Mouse (Mus musculus) heart, postnatal 4 days (tissue): ENCODE data around the gene Mpv17l2. TPM values are rescaled to one million over a fixed set of nuclear protein-coding genes. Genes with fewer than 3 reads are reported as not detected.

Source experiments
- DNase-seq: peaks from one replicate; pipeline ENCODE4 v3.0.0; 2021
- total RNA-seq, 2 experiments: library from RNA; stranded (reverse); gene quantifications; 2 replicates each; pipeline ENCODE4 v1.2.3; 2021

The Mpv17l2 gene
- 10 to 100 TPM; 35.8 to 37.9 TPM for total RNA-seq

DNA sequence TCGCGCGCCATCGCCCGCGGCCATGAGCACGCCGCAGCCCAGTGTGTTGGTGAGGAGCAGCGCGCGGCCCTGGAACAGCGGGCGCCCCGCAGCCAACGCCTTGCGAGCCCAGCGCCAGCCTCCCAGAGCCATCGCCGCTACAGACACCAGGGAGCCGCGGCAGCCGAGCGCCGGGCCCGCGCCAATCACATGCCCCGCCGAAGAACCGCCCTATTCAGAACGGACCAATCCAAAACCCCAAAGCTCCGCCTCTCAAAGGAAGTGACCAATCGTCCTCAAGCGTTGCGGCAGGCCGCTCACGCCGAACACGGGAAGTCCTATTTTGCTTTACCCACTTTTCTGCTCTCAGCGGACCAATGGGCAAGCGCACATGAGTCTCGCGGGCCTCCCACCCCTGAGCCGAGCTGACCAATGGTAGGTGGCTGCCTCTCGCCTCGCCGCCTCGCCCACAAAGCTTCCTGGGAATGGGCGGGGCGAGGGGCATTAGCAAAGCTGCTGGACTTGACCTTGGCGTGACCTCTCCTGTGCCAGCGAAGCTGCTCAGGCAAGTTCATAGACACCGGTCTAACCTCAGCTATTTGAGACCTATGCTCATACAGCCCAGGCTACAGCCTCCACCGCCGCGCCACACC lies at the start of gene Mpv17l2:
Gene Mpv17l2, minus strand, starts transcription at position 172 of the 632 bp plus-strand sequence.
- DNase-seq: peak; percentile 96

DNA sequence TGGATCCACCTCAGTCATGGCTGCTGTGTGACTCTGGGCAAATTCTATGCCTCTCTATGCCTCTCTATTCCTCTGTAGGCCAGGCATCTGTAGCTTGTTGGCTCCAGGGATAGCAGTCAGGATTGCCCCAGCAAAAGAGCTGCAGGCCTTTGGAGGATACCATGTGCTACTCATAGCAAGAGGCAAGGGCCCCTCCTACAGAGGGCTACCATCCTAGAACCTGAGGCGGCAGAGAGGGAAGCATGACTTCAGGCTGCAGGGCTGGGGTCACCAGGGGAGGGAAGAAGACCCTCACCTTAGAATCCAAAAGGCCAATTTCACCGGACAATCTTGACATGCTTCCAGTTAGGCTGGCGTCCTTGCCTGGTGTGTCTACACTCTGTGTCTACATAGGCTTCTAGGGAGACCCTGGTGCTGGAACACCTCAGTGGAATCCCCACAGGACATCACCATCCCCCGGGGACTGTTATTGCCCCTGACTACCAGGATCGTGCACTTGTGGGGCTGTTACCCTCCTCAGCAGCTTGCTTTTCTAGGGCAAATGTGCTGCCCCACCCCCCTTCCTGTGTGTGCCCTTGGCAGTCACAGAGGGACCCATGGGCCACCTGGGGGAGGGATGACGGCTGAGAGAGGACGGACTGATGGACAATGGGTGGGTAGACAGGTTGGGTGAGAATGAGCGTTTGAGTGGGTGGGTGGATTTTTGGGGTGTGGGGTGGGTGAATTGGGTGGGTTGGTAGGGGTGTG lies 48.4 kb upstream of the Mpv17l2 start:
- DNase-seq: no peak

DNA sequence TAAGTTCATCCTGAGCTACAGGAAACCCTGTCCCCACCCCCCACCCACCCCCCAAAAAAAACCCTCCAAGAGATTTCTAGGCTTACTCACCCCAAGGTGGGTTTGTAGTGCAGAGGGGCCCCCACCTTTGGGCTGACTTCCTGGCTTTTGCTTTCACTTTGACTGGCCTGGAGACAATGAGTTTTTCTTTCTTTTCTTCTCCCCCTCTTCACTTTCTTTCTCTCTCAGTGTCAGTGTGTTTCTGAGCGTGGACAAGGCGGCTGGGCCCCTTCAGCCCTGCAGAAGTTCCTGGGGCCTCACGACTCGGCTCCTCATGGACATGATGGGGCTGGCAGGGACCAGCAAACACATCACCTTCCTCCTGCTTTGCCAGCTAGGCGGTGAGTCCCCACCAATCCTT lies 47.5 kb upstream of the Mpv17l2 start, which contains the start of gene Il12rb1:
Gene Il12rb1, plus strand, starts transcription at position 211 of the 400 bp plus-strand sequence.
- DNase-seq: no peak

DNA sequence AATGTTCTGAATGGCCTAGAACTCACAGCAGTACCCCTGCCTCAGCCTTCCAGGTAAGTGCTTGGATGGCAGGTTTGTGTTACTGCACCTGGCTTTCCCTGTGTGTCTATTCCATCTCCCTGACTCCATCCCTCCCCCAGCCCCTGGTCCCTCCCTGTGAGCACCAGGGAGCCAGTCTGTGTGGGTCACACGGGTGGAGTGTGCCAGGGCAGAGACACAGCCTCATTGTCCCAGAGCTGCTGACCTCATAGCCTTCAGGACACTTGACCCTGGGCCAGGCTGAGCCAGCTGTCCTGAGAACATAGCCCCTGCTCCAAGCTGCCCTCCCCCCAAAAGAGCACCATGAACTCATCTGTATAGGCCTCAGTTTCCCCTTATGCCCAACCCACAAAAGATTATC lies 46.6 kb upstream of the Mpv17l2 start:
- DNase-seq: no peak

DNA sequence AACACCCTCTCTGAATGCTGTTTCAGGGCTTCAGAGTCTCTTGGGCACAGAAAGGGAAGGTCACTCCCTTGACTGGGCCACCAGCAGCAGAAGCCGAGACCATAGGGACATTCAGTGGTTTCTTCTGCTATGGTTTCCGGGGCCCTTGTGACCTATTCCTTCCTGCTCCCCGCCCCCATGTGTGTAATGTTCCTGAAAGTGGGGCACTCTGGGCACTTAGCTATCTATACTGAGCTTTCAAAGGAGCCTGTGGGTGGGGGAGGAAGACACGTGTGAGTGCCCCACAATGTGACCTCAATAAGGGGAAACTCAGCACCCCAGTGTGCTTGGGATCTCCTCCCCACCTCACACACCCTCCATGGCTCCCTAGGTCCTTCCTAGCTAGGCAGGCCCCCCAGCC lies 45.8 kb upstream of the Mpv17l2 start:
- DNase-seq: no peak

DNA sequence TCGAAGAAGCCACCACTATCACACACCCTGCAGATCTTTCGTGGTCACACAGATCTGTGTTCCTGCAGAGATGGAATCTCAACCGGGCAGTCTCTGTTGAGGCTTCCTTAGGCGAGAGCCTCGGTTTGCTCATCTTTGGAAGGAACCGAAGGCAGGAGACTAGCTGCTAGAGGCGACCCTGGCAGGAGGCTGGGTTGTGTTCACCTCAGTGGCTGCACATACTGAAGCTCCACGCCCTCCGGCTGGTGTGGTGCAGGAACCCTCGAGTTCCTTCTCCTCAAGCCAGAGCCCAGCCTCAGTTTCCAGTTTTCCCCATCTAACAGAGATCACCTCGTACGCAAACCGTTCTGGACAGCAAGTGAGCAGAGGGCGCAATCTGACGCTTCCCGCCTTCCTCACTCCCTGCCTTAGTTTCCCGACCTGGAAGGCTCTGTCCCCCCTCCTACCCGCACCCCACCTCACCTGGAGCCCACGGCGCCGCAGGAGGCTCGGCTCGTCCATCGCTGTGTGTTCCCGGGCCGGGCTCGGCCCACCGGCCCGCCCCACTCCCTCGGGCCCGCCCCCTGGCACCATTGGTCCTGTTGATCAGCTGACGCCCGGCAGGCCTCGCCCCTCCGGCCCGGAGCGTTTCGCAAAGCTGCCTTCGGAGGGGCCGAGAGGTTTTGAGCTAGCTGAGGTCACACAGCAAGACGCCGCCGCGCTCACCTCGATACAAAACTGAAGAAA lies 43.9 kb upstream of the Mpv17l2 start, which contains the start of gene Mast3:
Gene Mast3, minus strand, starts transcription at position 574 of the 726 bp plus-strand sequence.
- peak; percentile 89 for DNase-seq

DNA sequence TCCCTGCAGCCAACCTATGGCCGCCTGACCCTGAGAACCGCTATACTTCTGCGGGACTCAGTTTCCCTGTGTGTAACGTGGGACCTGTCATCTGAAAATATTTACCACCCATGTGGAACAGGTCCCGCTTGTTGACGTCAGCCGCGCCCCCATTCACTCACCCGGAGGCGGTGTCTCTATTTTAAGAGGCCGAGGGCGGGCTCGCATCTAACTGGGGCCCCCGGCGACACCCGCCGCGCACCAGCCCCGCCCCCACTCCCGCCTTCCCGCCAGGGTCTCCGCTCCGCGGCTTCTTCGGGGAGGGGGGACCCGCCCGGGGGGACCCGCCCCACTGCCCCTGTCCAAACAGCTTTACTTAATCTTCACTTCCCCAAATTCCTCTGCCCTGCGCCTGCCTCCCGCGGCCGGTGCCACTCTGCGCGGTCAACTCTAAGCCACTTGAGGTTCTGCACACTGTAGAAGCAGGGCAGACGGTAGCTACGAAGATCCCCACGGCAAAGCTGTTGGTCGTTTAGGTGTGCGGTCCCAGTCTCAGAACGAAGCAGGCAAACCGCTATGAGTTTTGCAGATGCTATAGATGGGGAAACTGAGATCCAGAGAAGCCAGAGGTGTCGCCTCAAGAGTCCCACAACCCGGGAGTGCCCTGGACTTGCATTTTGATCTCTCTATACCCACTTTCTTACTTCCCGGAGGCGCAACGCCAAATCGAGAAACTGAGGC lies 43.2 kb upstream of the Mpv17l2 start:
- peak; percentile 43 for DNase-seq

DNA sequence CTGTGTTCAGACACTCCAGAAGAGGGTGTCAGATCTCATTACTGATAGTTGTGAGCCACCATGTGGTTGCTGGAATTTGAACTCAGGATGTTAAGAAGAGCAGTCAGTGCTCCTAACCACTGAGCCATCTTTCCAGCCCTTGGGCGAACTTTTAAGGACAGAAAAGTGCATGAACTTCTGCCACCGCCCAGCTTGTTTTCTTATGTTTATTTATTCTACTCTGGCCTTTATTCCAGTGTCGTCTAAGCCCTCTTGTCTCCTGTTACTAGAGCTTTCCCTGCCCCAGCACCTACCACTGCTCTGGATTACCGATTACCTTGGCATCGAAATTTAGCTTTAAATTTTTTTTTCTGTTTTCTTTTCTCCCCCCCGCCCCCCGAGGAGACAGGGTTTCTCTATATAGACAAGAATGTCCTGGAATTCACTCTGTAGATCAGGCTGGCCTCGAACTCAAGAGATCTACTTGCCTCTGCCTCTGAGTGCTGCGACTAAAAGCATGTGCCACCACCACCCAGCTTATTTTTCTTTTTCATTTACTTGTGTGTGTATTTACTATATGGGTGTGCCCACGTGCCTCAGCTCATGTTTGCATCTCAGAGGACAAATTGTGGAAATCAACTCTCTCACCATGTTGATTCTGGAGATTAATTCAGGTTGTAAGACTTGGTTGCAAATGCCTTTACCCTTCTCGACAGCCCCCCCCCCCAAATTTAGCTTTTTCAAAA lies 42.2 kb upstream of the Mpv17l2 start:
- DNase-seq: no peak

DNA sequence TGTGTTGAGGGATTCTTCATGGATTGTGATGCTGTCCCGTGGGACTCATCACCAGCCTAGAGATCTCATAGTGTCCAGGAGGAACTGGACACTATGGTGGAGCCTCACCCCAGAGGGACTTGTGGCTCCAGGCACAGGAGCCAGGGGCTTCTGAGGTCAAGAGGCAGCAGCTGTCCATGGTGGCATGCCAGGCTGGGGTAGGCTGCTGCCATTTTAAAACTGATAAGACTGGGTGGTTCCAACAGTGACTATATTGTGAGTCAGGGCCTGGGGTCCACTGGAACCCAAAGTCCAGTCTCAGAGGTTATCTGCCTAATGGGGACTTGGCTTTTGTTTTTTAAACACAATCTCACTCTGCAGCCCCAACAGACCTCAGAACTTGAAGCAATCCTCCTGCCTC lies 41.1 kb upstream of the Mpv17l2 start:
- no peak for DNase-seq

DNA sequence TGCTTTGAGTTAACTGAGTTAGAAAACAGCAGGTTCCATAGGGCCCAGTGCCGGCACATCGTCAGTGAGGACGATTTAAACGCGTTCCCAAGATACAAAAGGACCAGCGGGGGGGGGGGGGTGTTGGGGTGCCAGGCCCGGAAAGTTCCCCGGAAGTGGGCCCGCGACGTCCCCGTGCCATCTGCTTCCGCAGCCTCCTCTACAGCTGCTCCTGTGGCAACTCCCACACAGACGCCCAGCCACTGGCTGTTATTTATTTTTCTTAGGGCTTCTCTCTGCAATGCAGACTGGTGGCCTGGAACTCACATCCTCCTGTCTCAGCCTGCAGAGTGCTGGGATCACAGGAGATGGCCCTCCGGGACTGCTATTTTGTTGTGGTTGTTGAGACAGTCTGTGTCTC lies 40.4 kb upstream of the Mpv17l2 start:
- DNase-seq: no peak

DNA sequence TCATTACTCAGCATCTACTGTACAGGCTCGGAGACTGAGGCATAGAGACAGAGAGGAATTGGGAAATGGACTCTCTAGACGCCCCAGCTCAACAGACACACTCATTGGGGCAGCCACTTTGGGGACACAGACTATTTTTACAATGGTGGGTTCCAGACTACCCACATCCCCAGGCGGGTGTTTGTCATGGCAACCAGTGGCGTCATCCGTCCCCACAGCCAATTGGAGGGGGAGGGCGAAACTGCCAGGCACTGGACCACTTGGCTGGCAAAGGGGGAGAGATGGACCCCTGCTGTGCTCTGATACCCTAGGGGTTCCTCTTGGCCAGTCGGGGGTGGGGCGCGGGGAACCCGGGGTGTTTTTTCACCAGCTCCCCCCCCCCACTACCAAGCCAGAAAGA lies 39.9 kb upstream of the Mpv17l2 start:
- no peak for DNase-seq

DNA sequence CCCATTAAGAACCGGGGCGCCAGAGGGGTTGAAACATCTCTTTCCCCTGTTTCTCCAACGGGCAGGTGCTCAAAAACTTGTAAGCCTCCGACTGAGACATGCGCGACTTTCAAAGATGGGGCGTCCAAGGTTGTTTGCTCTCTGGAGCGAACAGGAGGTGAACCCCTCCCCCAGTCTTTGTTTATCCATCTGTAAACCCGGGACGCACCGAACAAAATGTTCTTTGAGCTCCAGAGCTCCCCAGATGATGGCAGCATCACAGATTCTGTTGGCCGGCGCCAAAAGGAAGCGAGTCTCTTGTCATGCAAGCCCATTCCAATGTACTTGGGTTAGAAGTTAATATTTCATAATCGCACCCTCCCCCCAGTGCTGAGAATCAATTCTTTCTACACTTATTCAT lies 37.5 kb upstream of the Mpv17l2 start:
- DNase-seq: no peak

DNA sequence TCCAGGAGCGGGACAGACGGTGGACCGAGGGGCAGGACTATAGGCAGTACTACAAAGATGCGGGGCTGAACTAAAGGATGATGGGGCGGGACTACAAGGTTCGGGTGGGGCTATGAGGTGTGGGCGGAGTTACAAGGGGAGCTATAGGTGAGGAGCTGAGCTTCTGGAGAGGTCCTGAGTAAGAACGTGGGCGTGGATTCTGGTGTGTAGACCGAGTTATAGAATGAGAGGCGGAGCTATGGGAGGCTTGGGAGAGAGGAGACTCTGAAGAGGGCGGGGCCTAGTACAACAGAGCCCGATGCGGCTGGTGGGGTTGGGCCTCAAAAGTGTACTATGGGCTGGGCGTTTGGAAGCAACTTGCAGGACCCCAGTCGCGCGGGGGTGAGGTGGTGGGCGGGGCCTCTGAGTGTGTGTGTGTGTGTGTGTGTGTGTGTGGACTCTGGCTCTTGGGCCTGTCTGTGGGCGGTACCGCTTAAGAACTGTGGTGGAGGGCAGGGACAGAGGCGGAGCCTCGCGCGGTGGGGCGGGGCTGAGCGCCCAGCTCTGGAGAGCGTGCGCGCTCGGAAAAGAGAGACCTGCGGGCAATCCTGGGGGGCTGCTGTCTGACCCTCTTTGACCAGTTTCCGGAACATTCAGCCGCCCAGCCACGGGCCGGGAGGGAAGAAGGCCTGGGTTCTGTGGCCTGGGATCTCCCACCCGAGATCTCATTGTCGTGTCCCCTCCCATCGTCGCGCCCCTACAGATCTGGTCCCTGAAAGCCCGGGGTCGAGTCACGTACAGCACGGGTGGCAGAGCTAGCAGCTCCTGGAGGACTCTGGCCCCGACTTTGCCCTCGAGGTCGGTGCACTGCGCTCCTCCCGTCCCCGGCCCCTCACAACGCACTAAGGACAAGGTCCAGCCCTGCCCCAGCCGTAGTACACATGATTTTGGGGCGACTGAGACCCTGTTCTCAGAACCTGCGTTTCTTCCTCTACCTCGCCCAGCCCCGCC lies 36.6 kb upstream of the Mpv17l2 start:
- peak; percentile 80 for DNase-seq

DNA sequence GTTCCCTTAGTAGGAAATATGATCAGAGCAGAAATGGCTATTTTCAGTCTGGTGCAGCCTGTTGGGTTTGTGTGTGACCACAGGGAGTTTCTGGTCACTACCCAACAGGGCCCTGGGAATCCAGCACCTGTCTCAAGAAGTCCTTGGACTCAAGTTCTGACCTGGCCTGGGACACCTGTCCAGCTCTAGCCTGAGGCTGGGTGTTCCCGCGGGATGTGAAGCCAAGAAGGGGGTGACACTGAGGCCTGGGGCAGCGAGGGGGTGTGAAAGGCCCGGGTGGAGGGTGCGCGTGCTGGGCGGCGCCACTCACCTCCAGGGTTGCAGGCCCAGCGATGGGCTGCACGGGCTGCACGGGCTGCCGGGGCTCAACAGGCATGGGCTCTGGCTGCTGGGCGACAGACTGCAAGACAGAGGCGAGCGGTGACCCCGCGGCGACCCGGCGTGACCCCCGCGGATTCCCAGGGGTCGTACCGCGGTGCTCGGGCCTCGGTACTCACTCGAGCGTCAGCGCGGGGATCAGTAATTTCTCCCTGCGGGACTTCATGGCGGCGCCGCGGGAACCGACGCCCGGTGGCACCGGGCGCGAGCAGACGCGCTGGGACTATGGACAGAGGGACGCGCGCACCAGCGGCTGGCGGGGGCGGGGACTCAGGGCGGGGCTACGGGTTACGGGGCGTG lies 35.8 kb upstream of the Mpv17l2 start:
- peak; percentile 85 for DNase-seq

DNA sequence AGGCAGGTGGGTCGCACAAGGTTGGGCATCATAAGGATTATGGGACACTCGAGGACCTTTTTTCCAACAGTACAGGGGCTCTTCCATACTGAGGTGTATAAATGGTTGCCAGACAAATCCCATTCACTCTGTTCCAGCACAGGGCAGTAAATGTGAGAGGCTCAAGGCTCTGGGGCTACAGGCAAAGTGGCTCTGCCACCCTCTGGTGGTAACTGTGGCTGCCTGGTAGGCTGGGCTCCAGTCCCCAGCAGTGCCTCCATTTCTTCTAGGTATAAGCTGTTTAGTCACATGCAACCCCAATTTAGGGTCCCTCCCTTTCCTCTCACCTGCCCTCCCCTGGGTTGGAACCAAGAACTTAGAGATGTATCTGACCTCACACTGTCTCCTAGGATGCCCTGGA lies 34.6 kb upstream of the Mpv17l2 start:
- no peak for DNase-seq

DNA sequence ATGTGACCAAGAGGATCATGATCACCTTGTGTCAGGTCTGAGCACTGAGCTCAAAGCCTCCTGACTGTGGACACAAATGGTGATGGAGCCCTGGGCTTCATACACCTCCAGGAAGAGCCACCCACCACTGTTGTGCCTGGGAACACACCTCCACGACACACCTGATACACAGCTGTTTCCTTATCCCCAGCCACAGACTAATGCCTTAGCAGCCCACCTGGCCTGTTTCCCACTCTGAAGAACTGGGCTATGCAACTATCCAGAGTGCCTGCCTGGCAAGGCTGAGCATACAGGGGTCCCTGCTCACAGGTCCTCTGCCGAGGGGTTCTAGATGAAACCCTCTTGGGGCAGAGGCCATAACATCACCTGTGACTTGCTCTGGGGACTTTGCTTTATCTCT lies 33.5 kb upstream of the Mpv17l2 start:
- no peak for DNase-seq

DNA sequence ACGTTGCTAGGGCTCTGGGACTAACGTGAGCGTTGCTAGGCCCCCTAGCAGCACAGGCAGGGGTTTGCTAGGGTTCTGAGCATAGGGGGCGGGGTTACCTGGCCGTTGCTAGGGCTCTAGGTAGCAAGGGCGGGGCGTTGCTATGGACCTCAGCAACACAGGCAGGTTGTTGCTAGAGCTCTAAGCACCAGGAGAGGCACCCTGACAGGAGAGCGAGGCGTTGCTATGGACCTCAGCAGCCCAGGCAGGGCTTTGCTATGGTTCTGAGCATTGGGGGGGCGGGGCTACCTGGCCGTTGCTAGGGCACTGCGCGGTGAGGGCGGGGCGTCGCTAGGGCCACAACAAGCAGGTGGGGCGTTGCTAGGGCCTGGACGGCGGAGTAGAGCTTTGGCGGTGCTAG lies 32.0 kb upstream of the Mpv17l2 start:
- no peak for DNase-seq

DNA sequence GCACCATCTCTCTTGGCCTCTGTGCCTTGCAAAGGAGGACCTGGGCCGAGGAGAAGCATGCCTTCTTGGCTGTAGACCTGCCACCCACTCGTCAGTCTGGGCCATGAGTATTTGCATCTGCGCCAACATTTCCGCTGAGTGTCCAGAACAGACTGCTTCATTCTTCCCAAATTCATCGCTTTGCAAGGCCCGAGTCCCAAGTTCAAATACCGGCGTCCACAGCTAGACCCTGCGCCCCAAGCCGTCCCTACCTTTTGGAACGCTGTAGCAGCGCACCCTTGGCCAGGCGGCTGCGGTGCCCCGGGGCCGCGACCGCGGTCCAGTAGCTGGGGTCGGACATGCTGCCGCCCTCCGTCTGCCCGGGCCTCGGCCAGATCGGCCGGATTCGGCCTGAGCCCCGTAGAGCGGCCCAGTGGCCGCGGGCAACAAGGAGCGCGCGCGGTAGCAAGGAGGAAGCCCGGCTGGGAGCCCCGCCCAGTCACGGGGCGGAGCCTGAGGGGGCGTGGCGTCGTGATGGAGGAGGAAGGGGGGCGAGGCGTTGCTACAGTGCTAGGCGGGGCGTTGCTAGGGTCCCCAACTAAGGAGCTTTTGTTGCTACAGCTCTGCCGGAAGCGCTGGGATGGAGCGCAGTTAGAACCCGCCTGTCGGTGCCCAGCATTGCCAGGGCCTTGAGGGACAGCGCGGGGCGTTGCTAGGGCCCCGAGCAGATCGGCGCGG lies 31.4 kb upstream of the Mpv17l2 start:
- peak; percentile 98 for DNase-seq

DNA sequence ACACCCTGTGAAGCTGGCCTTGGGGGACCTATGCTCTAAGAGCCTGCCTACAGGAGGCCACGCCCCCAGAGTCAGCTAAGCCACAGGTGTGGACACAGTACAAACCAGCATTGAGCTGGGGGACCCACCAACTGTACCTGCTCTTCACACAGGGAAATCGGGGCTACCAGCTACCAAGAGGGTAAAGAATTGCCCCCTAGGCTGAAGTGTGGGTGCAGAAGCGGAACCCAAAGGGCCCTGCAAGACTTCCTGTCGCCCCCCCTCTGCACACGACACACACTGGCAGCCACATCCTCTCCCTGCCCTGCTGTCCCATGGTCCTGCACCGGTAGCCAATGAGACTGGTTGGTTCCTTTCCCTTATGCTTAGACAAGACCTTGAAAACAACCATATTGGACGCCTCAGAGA lies 30.6 kb upstream of the Mpv17l2 start:
- no peak for DNase-seq
